Mouse (Mus musculus): Measurements from ENCODE around the gene Btbd3. TPM values are rescaled to one million over a fixed set of nuclear protein-coding genes. Genes with fewer than 3 reads are reported as not detected.

The Btbd3 gene
- total RNA-seq, 4 experiments from 2014 or later, result 18.9 to 23.2 (median 21.9) TPM

DNA sequence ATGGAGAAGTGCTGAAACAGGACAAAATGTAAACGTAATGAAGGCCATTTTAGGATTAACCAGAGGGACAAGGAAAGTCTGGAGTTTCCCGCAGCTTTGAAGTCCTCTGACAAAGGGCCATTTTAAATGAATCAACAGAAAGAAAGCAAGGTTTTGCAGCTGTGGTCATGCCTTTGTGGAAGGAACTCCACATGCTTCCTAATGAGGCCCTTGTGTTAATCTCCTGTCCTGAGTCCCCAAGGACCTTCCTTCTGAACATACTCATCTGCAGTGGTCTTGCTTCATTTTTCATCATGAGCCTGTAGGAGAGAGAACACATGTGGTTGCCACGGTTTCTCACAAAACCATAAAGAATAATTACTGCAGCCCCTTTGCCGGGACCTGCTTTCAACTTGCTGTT is 275.6 kb downstream of the Btbd3 start:
- no peak for DNase-seq

DNA sequence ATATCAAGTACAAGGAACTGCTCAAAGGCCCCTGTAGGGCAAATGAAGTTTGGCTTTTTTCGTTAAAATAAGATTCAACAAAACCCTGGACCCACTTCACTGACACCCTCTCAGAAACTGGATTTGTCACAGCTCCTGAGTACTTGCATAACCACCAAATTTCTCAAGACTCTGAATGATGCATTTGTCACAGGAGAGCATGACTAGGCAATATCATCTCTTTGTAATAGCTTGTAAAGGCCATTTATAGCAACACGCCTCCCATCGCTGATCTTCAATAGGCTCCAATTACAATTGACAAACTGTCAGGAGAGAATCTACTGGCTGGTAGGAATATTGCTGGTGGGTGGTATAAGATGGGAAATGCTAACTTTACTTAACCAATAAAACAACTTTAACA is 283.3 kb downstream of the Btbd3 start:
- no peak for DNase-seq

DNA sequence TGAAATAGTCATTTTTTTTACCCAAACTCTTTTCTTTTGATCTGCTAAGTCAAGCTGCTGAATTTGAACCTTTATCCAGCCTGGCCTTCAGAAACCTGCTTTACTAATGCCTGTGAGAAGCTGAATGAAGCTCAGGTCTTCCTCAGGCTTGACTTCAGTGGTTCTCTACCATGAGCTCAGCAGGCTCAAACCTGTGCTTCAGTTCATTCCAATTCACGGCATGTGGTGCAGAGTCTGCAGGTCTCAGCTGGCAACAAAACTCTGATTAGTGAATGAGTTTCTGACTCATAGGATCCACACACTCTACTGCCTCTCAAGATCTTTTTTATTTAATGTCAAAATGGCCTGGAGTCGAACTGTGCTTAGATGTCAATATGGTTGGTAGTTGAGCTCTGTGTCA is 292.6 kb downstream of the Btbd3 start:
- DNase-seq, result no peak

DNA sequence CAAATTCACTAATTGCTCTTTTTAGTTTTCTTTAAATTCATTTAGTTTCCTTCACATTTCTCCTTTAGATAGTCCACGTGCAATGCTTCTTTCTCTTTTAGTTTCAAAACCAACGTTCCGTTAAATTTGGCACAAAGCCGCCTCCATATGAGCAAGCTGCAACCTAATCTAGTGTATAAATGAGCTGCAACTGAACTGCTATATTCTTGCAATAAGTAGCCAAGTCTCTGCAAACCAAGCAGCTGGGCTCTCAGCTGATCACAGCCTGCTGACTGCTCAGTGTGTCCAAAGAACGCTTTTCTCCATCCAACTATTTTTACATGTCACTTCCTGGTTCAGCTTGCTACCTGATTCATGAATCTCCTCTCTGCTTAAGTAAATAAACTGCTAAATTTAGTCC is 295.2 kb downstream of the Btbd3 start:
- no peak for DNase-seq

DNA sequence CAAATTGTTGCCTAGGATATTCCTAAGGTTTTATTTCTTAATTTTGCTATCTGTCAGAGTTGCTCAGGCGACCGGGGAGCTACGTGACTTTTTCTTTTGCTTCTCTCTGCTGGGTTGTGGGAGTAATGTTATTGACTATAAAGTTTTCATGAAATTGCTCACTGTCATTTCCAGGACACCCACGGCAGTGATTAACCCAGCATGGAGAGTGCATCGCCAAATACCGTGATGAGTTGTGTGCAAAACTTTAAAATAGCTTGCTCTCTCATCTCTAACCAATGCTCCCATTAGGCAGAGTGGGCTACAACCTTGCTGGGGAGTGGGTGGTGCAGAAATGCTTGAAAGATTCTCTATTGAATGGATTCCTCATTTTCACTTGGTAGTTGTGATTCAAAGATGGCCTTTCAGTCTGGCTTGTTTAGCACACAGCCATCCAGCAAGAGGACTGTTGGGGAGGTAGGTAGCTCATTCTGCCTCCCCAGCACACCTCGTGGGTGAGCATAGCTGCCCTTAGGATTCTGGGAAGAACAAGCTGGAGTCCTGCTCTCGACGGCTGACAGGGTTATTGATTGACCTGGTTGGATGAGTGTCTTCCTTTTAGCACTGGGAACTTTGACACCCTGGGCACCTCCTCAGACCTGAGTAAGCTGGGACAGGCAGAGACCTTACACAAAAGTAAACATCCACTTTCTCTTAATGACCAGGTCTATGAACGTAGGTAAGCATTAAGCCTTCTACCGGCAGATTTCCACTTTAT is 298.9 kb downstream of the Btbd3 start:
- DNase-seq, result no peak

DNA sequence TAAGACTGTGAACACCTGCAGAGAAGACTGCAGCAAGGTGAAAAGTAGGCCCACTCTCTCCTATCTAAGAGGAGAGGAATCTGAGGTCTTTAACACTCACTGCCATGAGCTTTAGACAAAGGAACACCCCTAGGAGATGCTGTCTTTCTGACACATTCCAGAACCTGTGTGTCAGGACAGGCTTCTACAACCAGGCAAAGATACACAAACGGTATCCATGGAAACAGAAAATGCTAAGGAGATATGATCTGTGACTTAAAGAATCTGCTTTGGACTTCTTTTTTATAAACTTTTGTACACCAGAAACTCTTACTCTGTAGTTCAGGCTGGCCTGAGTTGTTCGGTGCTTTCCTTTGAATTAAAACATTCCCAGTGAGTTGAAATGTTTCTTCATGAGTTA is 329.6 kb downstream of the Btbd3 start:
- DNase-seq, result no peak

DNA sequence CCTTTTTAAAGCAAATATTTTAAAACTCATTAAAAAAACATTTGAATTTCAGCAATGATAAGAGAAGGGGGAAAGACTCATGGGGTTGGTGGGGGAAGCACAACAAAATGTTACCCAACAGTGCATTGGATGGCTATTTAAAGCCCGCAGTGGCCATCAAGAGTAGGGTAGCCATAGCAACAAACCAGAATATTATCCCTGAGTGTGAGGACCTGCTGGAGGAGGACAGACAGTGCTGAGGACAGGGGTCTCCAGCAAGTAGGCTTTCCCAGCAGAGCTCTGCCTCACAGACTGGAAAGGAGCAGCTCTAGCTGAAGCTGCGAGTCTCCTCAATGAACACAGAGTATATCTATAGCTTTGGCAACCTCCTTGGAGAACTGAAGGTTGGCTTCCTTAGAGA is 331.0 kb downstream of the Btbd3 start:
- no peak for DNase-seq

DNA sequence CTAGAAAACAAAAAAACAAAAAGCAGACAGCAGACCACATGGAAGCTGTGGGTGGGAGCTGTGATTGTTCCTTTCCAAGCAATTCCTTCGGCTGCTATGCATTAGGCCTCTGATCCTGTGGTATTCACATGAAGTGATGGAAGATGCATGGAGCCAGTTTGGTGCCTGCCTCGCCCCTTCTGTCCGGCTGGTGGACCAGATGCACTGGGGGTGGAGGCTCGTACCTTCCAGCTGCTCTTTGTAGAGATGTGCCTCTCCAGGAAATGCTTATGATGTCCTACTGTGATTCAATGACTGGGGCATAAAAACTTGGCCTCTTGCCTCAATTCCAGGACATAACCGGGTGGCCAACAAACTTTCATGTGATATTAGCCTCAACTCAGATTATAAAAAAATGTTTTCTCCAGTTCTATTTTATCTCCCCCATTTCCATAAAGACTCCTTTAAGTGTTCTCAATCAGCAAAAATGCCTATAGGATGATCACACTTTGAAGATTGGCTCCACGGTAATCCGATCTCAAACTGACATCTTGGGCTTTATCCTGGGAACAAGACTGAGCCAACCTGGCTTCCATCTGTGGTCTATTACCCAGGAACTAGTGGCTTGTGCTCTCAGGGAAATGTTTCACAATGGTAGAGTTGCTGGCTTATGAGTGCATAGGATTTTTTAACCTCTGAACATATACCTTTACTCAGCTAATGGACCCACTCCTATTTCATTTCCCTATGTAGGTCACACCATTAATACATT is 331.6 kb downstream of the Btbd3 start:
- DNase-seq, result no peak

DNA sequence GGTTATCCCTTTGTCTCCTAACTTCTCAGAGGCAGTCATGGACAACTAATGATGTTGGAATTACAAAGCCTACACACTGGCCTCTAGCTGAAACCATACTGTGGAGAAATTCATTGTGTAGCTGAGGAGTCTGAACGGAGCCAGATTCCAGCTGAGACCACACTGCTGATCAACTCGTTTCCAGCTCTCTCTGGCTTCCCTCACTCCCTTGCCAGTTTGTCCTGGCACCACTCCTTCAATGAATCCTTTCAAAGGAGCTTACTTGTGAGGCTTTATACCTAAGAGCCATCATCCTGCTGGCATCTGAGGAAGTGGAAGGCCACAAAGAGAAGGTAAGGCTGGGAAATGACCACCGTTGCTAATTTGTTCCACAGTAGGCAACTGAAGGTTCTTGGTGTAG is 332.7 kb downstream of the Btbd3 start:
- DNase-seq, result no peak

DNA sequence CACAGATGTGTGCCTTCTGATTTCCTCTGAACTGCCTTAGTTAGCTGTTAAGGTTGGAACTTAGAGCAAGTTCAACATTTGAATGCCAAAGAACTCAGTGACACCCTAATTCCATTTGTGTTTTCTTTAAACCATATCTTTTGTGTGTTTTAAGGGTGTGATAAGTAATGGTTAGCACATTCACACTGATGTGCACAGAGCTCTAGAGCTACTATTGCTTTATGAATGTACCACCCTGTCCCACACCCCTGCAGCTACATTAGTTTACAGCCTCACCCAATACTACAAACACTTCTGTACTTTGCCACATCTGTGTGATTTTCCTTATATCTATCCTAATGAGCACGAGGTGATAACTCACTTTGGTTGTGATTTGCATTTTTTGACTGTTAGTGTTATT is 333.9 kb downstream of the Btbd3 start:
- no peak for DNase-seq

DNA sequence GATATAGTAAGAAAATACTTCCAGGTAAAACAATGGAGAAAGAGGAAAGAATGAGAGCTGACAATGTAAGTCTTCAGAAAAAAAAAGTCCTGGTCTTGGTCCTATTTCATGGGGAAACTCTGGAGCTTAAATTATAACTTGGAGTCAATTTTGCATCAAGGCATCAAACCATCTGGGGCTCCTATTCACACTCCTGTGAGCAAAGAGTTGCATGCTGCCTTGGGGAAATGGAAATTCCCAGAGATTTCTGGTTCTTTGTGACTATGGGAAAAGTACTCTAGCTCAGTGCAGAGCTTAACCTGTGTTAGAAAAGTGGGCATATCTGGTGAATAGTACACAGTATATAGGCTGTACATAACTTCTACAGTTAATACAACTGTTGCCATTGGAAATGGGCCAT is 356.0 kb downstream of the Btbd3 start:
- no peak for DNase-seq

DNA sequence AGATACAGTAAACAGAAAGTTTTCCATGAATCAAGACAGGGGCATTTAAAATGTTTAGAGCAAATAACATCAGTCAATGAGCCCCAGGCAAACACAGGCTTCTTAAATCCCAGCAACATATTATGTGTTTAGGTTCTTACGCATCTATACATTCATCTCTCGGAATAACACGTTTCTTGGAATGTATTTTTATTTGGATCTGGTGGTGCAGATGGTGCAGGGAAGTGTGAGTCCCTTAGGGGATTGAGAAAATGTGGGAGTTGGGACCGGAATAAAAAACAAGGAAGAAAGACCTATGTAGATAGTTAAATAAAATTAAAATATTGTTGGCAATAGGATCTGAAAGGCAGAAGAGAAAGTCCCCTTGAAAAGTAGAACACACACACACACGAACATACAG is 361.1 kb downstream of the Btbd3 start:
- DNase-seq, result no peak

Measured in adrenal gland, adult 8-10 months (tissue).